In the genomic region with DNA sequence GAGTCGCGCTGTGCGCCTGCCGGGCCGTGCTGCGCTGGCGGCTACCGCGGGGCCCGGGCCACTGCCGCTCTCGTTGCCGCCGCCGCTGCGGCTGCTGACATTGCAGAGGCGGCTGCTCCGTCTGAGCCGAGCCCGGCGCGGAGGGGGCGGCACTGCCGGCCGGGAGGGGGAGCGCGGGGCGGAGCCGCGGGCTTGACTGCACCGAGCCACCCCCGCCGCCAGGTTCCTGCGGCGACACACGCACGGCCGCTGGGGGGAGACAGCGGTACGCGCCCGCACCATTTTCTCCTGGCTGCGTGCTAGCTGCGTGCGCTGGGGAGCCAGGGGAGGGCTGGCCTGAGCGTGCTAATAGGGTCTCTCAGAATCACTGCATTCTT, we compare ENCODE assay signal across 8 mouse cellular contexts. TPM values are rescaled to one million over a fixed set of nuclear protein-coding genes. Genes with fewer than 3 reads are reported as not detected.
DNase-seq lines count a peak whose midpoint lies in the region; ATAC-seq and TF ChIP-seq lines count a peak whose summit lies in the region.

A gene (minus strand): TSS at position 131 of the 377 bp plus-strand sequence.

- peaks cover 49% of the 10 kb centered on the region for H3K4me1 ChIP-seq in hindbrain, embryonic 13.5 days (replicated peaks)
- H3K4me1 ChIP-seq in lung, embryonic 14.5 days (ENCODE audit: insufficient read depth) = 0 out of 2 replicates have a peak, but pooled peaks cover 3% of the 10 kb centered on the region

- H3K9me3 ChIP-seq in hindbrain, embryonic 13.5 days = no peaks in the 10 kb centered on the region
- H3K9me3 ChIP-seq in lung, embryonic 14.5 days (ENCODE audit: low read depth, low read length) = no peaks in the 10 kb centered on the region

- peak within 1 kb of the TSS; percentile 98 for H3K9ac ChIP-seq in hindbrain, embryonic 13.5 days
- H3K9ac ChIP-seq in lung, embryonic 14.5 days = peak within 1 kb of the TSS; percentile 49

- under 1% methylated on average over 31 of the region's 46 CpGs for WGBS in hindbrain, embryonic 13.5 days
- under 1% methylated on average over 43 of the region's 46 CpGs for WGBS in lung, embryonic 14.5 days

- peak; percentile 72 for DNase-seq in R1 (ENCODE audit: low read depth, low spot score)
- peak; percentile 95 to 97 for DNase-seq in cerebellum, postnatal 14 days
- DNase-seq in frontal cortex, postnatal 36 days (ENCODE audit: low spot score in 2 of 2) = peak; percentile 94 to 96
- peak; percentile 92 for DNase-seq in layer of hippocampus, adult 9-11 months
- peak; percentile 93 for DNase-seq in lung, embryonic 14.5 days
- peak; percentile 71 for DNase-seq in ovary, postnatal 10 days (ENCODE audit: low spot score)
- peak; percentile 15 to 45 for DNase-seq in thymus, adult 18-20 months

- peak within 1 kb of the TSS; percentile 86 for H3K4me2 ChIP-seq in hindbrain, embryonic 13.5 days
- peak within 1 kb of the TSS; percentile 98 for H3K4me2 ChIP-seq in lung, embryonic 14.5 days

- no peaks in the 10 kb centered on the region for H3K36me3 ChIP-seq in hindbrain, embryonic 13.5 days
- H3K36me3 ChIP-seq in lung, embryonic 14.5 days (ENCODE audit: insufficient read depth) = no peaks in the 10 kb centered on the region

- H3K4me3 ChIP-seq in hindbrain, embryonic 13.5 days = peak within 1 kb of the TSS; percentile 83
- peak within 1 kb of the TSS; percentile 58 for H3K4me3 ChIP-seq in lung, embryonic 14.5 days (ENCODE audit: low read depth, low read length)

- ATAC-seq in hindbrain, embryonic 13.5 days (ENCODE audit: low FRiP score) = peak; percentile 96
- ATAC-seq in lung, embryonic 14.5 days (ENCODE audit: insufficient read depth) = peak; percentile 94

- H3K27ac ChIP-seq in hindbrain, embryonic 13.5 days = peak within 1 kb of the TSS; percentile 98
- H3K27ac ChIP-seq in lung, embryonic 14.5 days (ENCODE audit: low read depth) = no peak within 1 kb of the TSS

- H3K27me3 ChIP-seq in hindbrain, embryonic 13.5 days = 0 out of 2 replicates have a peak, but pooled peaks cover 5% of the 10 kb centered on the region
- peaks cover 55% of the 10 kb centered on the region for H3K27me3 ChIP-seq in lung, embryonic 14.5 days (ENCODE audit: insufficient read depth, low read length)

- TF ChIP-seq CTCF in lung, embryonic 14.5 days (IDR thresholded peaks at IDR 0.05; ENCODE audit: low read depth) = peak; percentile 87

RNA-seq across cellular contexts. Expression of the gene that starts here (rescaled TPM):
- 28.1 and 29.5 TPM in 2 replicates for polyA plus RNA-seq in hindbrain, embryonic 13.5 days (2015; fragmentation: Nextera tagmentation; extraction: Ambion mirVana)
- 0.18 and 0.34 TPM in 2 replicates for polyA plus RNA-seq in lung, embryonic 14.5 days (2014; fragmentation: Nextera tagmentation; extraction: Ambion mirVana)

Comparison
In these comparisons a context has a peak if more than half of its experiments do, and no peak if none do; other contexts are left out.
1. RNA of the gene that starts here (polyA plus RNA-seq): 28.1 to 29.5 TPM in hindbrain, embryonic 13.5 days; 0.18 to 0.34 TPM in lung, embryonic 14.5 days; every median in the first group is over 10 times any median in the second.
2. Peak in DNase-seq, ATAC-seq, H3K4me3 ChIP-seq, H3K9ac ChIP-seq and H3K4me2 ChIP-seq in lung, embryonic 14.5 days; RNA of the gene not detected or under 1 TPM.
3. DNase-seq: peak in every context shown above with its lines; median percentile 96 in cerebellum, postnatal 14 days; 95 in frontal cortex, postnatal 36 days; 93 in lung, embryonic 14.5 days; 92 in layer of hippocampus, adult 9-11 months; 72 in R1; 71 in ovary, postnatal 10 days; 30 in thymus, adult 18-20 months.